Mouse (Mus musculus) small intestine, adult 2 months (tissue): ENCODE measurements at regions not wholly inside any gene's neighbourhood (a gene's known extent, or its start where the extent isn't known, plus 50 kb on each side); places are given as distances from the start of the nearest gene placed in this dataset.

Experiments used
- CTCF ChIP-seq: fragments of 200-500 bp; IDR thresholded peaks from 2 replicates; pipeline ENCODE4 v1.5.1; 2012; ENCODE audit warnings: low read depth, mild to moderate bottlenecking, control low read depth, inconsistent platforms, low read length, moderate library complexity, mixed read lengths; ENCODE audit not compliant: insufficient replicate concordance, insufficient read length; ENCODE audit errors: extremely low read depth
- POLR2A ChIP-seq: fragments of 200-500 bp; IDR thresholded peaks from 2 replicates; pipeline ENCODE4 v1.6.1; 2012; ENCODE audit warnings: low read depth, mild to moderate bottlenecking, control low read depth, inconsistent platforms, low read length, moderate library complexity

GRCm38 (mm10) chr5:64620726-64621125, 182.5 kb upstream of the Klf3 start:
- TF ChIP-seq CTCF (no peak), POLR2A (no peak)
